Mouse (Mus musculus) cerebellum, adult 2 months (tissue): ENCODE measurements around the gene Btbd18. TPM values are rescaled to one million over a fixed set of nuclear protein-coding genes. Genes with fewer than 3 reads are reported as not detected.

Source experiments
- DNase-seq, 2 experiments: peaks; one replicate each; pipeline ENCODE4 v3.0.0; 2021
- H3K27ac ChIP-seq: fragments of 200-500 bp; 2 replicates; pipeline ENCODE4 v1.5.1; 2012; ENCODE audit warnings: low read length, control low read depth, inconsistent platforms; ENCODE audit not compliant: insufficient read depth
- H3K27me3 ChIP-seq: fragments of 200-500 bp; 2 replicates; pipeline ENCODE4 v1.6.1; 2012; ENCODE audit warnings: inconsistent platforms, mild to moderate bottlenecking, low read length, moderate library complexity; ENCODE audit not compliant: control insufficient read depth, insufficient read depth
- H3K4me1 ChIP-seq: fragments of 200-500 bp; 2 replicates; pipeline ENCODE4 v1.6.1; 2011; ENCODE audit warnings: low read length; ENCODE audit not compliant: control insufficient read depth, insufficient read depth
- H3K4me3 ChIP-seq: fragments of 200-500 bp; replicated peaks from 2 replicates; pipeline ENCODE3; 2011; ENCODE audit warnings: mild to moderate bottlenecking, low read depth, low read length, control low read depth; ENCODE audit not compliant: insufficient read depth
- CTCF ChIP-seq: fragments of 200-500 bp; IDR thresholded peaks from 2 replicates; pipeline ENCODE4 v1.5.1; 2011; ENCODE audit warnings: low read depth, mild to moderate bottlenecking, control low read depth, low read length, moderate library complexity, borderline replicate concordance; ENCODE audit not compliant: insufficient read depth
- POLR2A ChIP-seq: fragments of 200-500 bp; IDR thresholded peaks from 2 replicates; pipeline ENCODE4 v1.6.1; 2011; ENCODE audit warnings: low read length, control low read depth, borderline replicate concordance; ENCODE audit not compliant: insufficient read depth
- WGBS: fragments of 180-500 bp; shearing (Covaris S2); methylation state at CpG from one replicate; pipeline ENCODE4 v1.1.7; 2018; 5-methylcytosine and 5-hydroxymethylcytosine counted together
- polyA plus RNA-seq: library from polyadenylated mRNA; depleted of rRNA; stranded (reverse); fragments of >200 nt; gene quantifications from 2 replicates; pipeline ENCODE4 v1.2.3, GENCODE M21; 2012; rRNA removed

The Btbd18 gene
- polyA plus RNA-seq, 1 experiment, result not detected

DNA sequence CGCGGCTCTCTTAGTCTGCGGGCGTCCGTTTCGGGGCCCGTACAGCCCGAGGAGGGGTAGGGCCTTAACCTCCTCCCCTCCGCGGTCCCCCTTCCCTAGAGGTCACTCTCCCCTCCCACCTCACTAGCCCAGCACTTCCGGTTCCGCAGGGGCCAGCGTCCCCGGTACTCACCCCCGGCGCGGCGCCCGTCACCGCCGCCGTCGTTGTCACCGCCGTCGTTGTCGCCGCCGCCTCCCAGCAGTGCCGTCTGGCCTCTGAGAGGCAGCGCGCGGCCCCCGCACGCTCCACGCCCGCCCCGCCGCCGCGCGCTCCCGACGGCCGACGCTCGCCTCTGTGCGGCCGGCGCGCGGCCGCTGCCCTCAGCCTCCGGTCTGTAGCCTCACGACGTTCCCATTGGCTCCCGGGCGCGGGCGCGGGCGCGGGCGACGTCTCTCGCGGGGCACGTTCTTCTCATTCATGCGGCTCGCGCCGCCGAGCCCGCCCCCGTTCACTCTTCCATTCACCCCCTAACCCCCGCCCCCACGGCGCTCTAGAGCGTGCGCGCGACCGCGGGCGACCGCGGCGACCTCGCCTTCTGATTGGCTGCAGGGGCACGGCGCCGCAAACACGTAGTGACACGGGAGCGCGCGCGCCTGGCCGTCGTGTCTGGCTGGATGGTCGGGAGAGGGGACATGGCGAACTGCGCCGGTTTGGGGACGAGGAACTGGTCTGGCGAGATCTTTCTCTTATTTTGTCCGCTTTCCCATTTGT is 56.1 kb downstream of the Btbd18 start, which contains the start of gene Zdhhc5:
Gene Zdhhc5, minus strand, starts transcription at position 370 of the 751 bp plus-strand sequence.
- peak; percentile 98 to 99 for DNase-seq
- Histone ChIP-seq H3K4me1 (peaks cover 6% of the 10 kb centered on the region; the same call in 1 of the 2 replicates), H3K27ac (peak within 1 kb of the TSS; percentile 88), H3K4me3 (peak within 1 kb of the TSS; percentile 92), H3K27me3 (no peaks in the 10 kb centered on the region)
- TF ChIP-seq POLR2A, result peak; percentile 91
- TF ChIP-seq CTCF, result no peak
- WGBS, result under 1% methylated on average over 106 of the region's 107 CpGs

DNA sequence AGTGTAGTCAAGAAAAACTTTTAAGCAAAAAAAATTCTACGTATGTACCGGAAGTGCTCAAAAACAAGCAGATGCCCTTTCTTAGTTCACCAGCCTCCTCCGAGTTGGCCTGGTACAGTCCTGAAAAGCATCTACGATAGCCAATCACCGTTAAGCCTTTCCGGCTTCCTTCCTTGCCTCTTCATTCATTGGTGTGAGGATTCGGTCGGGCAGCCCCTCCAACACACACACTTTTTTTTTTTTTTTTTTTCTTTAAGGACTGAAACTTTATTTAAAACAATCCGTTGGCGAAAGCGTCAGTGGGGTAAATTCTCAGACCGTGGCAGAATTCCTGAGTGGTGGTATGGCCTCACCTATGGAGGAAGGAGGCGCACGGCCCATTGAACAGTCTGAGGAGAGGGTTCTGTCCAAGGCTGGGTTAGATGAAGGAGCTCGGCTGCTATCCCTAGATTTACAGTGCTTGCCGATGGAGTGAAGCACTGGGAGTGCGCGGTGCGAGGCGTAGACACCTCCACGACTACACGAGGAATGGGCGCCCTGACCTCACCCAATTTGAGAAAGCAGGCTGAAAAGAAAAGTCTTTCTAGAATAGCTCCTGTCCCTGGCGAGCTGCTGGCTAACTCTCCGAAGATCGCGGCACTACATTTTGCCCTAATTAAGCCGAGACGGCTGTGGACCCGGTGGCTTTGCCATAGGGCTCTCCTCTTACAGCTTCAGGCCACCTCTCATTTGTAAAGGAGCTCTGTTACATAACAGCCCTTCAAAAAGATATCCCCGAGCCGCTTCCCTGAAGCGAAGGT is 56.9 kb downstream of the Btbd18 start:
- DNase-seq, result peak; percentile 85 to 95
- under 1% methylated on average over 33 of the region's 33 CpGs for WGBS
- peak overlapping the region; percentile 92 for H3K4me3 ChIP-seq
- TF ChIP-seq CTCF (no peak), POLR2A (peak; percentile 7; the same call in 1 of the 2 replicates)
- H3K4me1 ChIP-seq, result peaks cover 6% of the 10 kb centered on the region; the same call in 1 of the 2 replicates
- H3K27me3 ChIP-seq, result no peaks in the 10 kb centered on the region
- H3K27ac ChIP-seq, result peak overlapping the region; percentile 88

DNA sequence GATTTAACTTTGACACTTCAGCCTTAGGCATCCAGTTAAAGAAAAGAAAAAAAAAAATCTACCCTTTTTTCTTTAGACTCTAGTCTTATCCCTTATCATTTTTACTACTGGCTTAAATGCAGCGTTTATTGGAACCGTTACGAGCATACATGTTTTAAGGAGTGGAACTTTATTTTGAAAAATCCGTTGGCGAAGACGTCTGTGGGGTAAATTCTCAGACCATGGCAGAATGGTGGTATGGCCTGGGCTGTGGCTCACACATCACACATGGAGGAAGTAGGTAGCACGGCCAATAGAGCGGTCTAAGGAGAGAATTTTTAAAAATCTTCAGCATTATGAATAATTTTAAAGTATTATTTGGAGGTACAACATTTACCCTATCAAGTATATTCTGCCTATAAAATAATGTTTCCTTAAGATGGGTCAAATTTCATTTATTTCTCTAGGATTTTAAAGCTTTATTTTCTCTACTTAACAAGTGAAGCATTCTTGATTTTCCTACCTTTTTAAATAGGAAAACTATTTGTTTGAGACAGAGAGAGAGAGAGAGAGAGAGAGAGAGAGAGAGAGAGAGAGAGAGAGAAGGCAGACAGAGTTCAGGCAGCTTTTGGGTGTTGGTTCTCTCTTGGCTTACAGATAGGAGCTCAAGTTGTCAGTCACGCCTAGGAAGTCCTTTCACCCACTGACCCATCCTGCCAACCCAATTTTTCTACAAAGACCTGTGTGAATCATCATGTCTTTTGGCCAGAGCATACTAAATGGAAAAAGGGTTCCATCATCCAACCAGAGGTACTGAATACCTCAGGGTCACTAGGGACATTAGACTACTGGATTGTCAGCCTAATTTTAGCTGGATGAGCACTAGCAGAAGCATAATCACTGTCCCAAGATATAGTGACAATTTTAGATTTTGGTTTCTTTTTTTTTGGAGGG is 57.8 kb downstream of the Btbd18 start:
- no peak for DNase-seq
- peak overlapping the region; percentile 88 for H3K27ac ChIP-seq
- 28% methylated on average over 9 of the region's 9 CpGs for WGBS
- H3K27me3 ChIP-seq, result no peaks in the 10 kb centered on the region
- peaks cover 6% of the 10 kb centered on the region; the same call in 1 of the 2 replicates for H3K4me1 ChIP-seq
- peak overlapping the region; percentile 43 for H3K4me3 ChIP-seq
- TF ChIP-seq CTCF (no peak), POLR2A (no peak)

DNA sequence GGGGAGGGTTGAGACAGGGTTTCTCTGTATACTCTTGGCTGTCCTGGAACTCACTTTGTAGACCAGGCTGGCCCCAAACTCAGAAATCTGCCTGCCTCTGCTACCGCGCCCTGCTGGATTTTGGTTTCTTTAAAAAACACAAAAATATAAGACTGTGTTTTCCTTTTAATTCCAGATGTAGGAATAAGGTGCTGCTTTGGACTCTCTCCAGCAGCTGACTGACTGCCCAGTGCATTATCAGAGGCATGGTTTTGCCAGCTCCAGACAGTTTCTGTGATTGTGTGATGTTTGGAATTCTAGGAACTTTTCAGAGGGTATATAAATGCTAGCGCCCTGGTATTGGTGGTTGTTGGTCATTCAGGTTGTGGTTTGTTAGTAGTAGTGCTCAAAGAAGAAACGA is 58.5 kb downstream of the Btbd18 start:
- Histone ChIP-seq H3K27me3 (no peaks in the 10 kb centered on the region), H3K27ac (no peak overlapping the region), H3K4me1 (peaks cover 6% of the 10 kb centered on the region; the same call in 1 of the 2 replicates), H3K4me3 (no peak overlapping the region)
- 94% methylated on average over 4 of the region's 4 CpGs for WGBS
- DNase-seq, result no peak
- TF ChIP-seq CTCF (no peak), POLR2A (no peak)

Other genes starting within 250 kb of the Btbd18 start
- gene Calcrl, start 233.7 kb upstream of the Btbd18 start, polyA plus RNA-seq, result 3.6 and 3.9 TPM in 2 replicates
- gene Tfpi, start 182.3 kb upstream of the Btbd18 start, polyA plus RNA-seq, result 2.4 and 2.8 TPM in 2 replicates
- 34.4 and 35.9 TPM in 2 replicates for gene Ctnnd1, start 8.3 kb upstream of the Btbd18 start, polyA plus RNA-seq
- gene Selenoh, start 11.7 kb downstream of the Btbd18 start, polyA plus RNA-seq, result 67.4 TPM in 2 replicates
- gene Gm28635, start 19.0 kb downstream of the Btbd18 start, polyA plus RNA-seq, result 0.13 TPM in 1 of 2 replicates, not detected in the other
- 30.6 and 31.0 TPM in 2 replicates for gene Med19, start 19.3 kb downstream of the Btbd18 start, polyA plus RNA-seq
- gene Tmx2, start 20.1 kb downstream of the Btbd18 start, polyA plus RNA-seq, result 450 and 454 TPM in 2 replicates
- 37.4 and 38.4 TPM in 2 replicates for gene Zdhhc5, start 56.1 kb downstream of the Btbd18 start, polyA plus RNA-seq
- 12.0 and 12.7 TPM in 2 replicates for gene Clp1, start 68.3 kb downstream of the Btbd18 start, polyA plus RNA-seq
- gene Ypel4, start 75.0 kb downstream of the Btbd18 start, polyA plus RNA-seq, result 164 and 171 TPM in 2 replicates
- 3.0 and 3.4 TPM in 2 replicates for gene Gm19426, start 84.6 kb downstream of the Btbd18 start, polyA plus RNA-seq
- 19.6 and 22.6 TPM in 2 replicates for gene Serping1, start 116.4 kb downstream of the Btbd18 start, polyA plus RNA-seq
- gene Ube2l6, start 139.7 kb downstream of the Btbd18 start, polyA plus RNA-seq, result 6.4 and 7.8 TPM in 2 replicates
- not detected in 2 replicates for gene Smtnl1, start 163.6 kb downstream of the Btbd18 start, polyA plus RNA-seq
- 83.3 and 88.4 TPM in 2 replicates for gene Timm10, start 167.9 kb downstream of the Btbd18 start, polyA plus RNA-seq
- 0.25 and 0.43 TPM in 2 replicates for gene Slc43a1, start 179.8 kb downstream of the Btbd18 start, polyA plus RNA-seq
- 1.2 and 1.7 TPM in 2 replicates for gene Rtn4rl2, start 227.6 kb downstream of the Btbd18 start, polyA plus RNA-seq